Mouse (Mus musculus): ENCODE data around the gene Cybc1.

The Cybc1 gene

GRCm38 (mm10) chr11:121229018-121229439 is at the start of gene Cybc1:
TSS of gene Cybc1 (minus strand) at chr11:121229322.
- DNase-seq (ENCODE audit: low read depth in 1 of 2, low spot score in 2 of 2) = peak; percentile 53 to 82

- DNase-seq (ENCODE audit: low read depth in 1 of 2, low spot score in 2 of 2) = no peak
Observed at GRCm38 (mm10) chr11:121278011-121278410, 48.9 kb upstream of the Cybc1 start.

GRCm38 (mm10) chr11:121277516-121277915 is 48.4 kb upstream of the Cybc1 start:
- DNase-seq (ENCODE audit: low read depth in 1 of 2, low spot score in 2 of 2) = no peak

GRCm38 (mm10) chr11:121261074-121261473 is 32.0 kb upstream of the Cybc1 start:
- no peak for DNase-seq (ENCODE audit: low read depth in 1 of 2, low spot score in 2 of 2)

- DNase-seq (ENCODE audit: low read depth in 1 of 2, low spot score in 2 of 2) = peak in 1 of 2 experiments; percentile 3
Observed at GRCm38 (mm10) chr11:121260211-121260906, 31.2 kb upstream of the Cybc1 start.

- DNase-seq (ENCODE audit: low read depth in 1 of 2, low spot score in 2 of 2) = peak; percentile 43 to 73
Observed at GRCm38 (mm10) chr11:121259160-121260100, 30.3 kb upstream of the Cybc1 start, which contains the start of gene Foxk2. TSS of gene Foxk2 (plus strand) at chr11:121259990.

GRCm38 (mm10) chr11:121250196-121250595 is 21.1 kb upstream of the Cybc1 start:
- no peak for DNase-seq (ENCODE audit: low read depth in 1 of 2, low spot score in 2 of 2)

- no peak for DNase-seq (ENCODE audit: low read depth in 1 of 2, low spot score in 2 of 2)
Observed at GRCm38 (mm10) chr11:121239669-121240068, 10.5 kb upstream of the Cybc1 start.

- peak in 1 of 2 experiments; percentile 11 for DNase-seq (ENCODE audit: low read depth in 1 of 2, low spot score in 2 of 2)
Observed at GRCm38 (mm10) chr11:121237345-121238128, 8.4 kb upstream of the Cybc1 start.

GRCm38 (mm10) chr11:121236564-121237344 is 7.6 kb upstream of the Cybc1 start, which contains the start of gene Narf:
TSS of gene Narf (plus strand) at chr11:121237253.
- DNase-seq (ENCODE audit: low read depth in 1 of 2, low spot score in 2 of 2) = peak; percentile 97 to 99

GRCm38 (mm10) chr11:121235475-121236238 is 6.5 kb upstream of the Cybc1 start:
- DNase-seq (ENCODE audit: low read depth in 1 of 2, low spot score in 2 of 2) = peak in 1 of 2 experiments; percentile 22

GRCm38 (mm10) chr11:121232706-121233105 is 3.6 kb upstream of the Cybc1 start:
- DNase-seq (ENCODE audit: low read depth in 1 of 2, low spot score in 2 of 2) = no peak

- DNase-seq (ENCODE audit: low read depth in 1 of 2, low spot score in 2 of 2) = no peak
Observed at GRCm38 (mm10) chr11:121231628-121232291, 2.6 kb upstream of the Cybc1 start.

- no peak for DNase-seq (ENCODE audit: low read depth in 1 of 2, low spot score in 2 of 2)
Observed at GRCm38 (mm10) chr11:121231191-121231590, 2.1 kb upstream of the Cybc1 start.

- DNase-seq (ENCODE audit: low read depth in 1 of 2, low spot score in 2 of 2) = no peak
Observed at GRCm38 (mm10) chr11:121228129-121229017, 749 bp downstream of the Cybc1 start.

- DNase-seq (ENCODE audit: low read depth in 1 of 2, low spot score in 2 of 2) = no peak
Observed at GRCm38 (mm10) chr11:121221321-121222010, 7.7 kb downstream of the Cybc1 start.

GRCm38 (mm10) chr11:121220771-121221170 is 8.4 kb downstream of the Cybc1 start:
- no peak for DNase-seq (ENCODE audit: low read depth in 1 of 2, low spot score in 2 of 2)
